Mouse (Mus musculus): ENCODE results near the gene Calcb.

- TF ChIP-seq CTCF (conservative IDR thresholded peaks at IDR 0.05; ENCODE audit: insufficient read depth, insufficient read length, low read depth, low read length) (no peak), POLR2A (IDR thresholded peaks at IDR 0.05; ENCODE audit: low read depth, low read length) (no peak)
Observed at GRCm38 (mm10) chr7:114707398-114707797, 11.0 kb upstream of the Calcb start.

Measured in kidney, adult 2 months (tissue).